Comparison of ENCODE assay signal across 20 mouse cellular contexts in genomic region chr7:105474771-105475315, GRCm38 (mm10). TPM values are rescaled to one million over a fixed set of nuclear protein-coding genes. Genes with fewer than 3 reads are reported as not detected.
DNase-seq lines count a peak whose midpoint lies in the region; ATAC-seq and TF ChIP-seq lines count a peak whose summit lies in the region.
"Had no signal": no experiment of that assay in that cellular context is flagged by ENCODE, and none has a peak within 500 bp of the region (broad histone marks: within the 10 kb centered on the region; RNA-seq: fewer than 3 reads in every experiment).

No protein-coding gene starts in this region.

- H3K4me1 ChIP-seq in heart, embryonic 15.5 days (replicated peaks): peaks cover 6% of the 10 kb centered on the region
- peaks cover 10% of the 10 kb centered on the region for H3K4me1 ChIP-seq in embryonic fibroblast, embryonic 13.5 days (ENCODE audit: control insufficient read depth, insufficient read depth, low read length)
- H3K4me1 ChIP-seq: embryonic facial prominence, embryonic 15.5 days; forebrain, embryonic 15.5 days; hindbrain, embryonic 15.5 days had no signal

- peak overlapping the region; percentile 43; the same call in 1 of the 2 replicates for H3K27ac ChIP-seq in heart, embryonic 15.5 days
- peak overlapping the region; percentile 30; the same call in 1 of the 2 replicates for H3K27ac ChIP-seq in embryonic fibroblast, embryonic 13.5 days (ENCODE audit: insufficient read depth, low read length)
- H3K27ac ChIP-seq: embryonic facial prominence, embryonic 15.5 days; forebrain, embryonic 15.5 days; hindbrain, embryonic 15.5 days had no signal

- 66% methylated on average over 4 of the region's 4 CpGs for WGBS in heart, embryonic 15.5 days

- no peaks in the 10 kb centered on the region for H3K27me3 ChIP-seq in heart, embryonic 15.5 days
- H3K27me3 ChIP-seq: CH12.LX; embryonic facial prominence, embryonic 15.5 days; forebrain, embryonic 15.5 days; heart, embryonic 12.5 days; hindbrain, embryonic 15.5 days had no signal

- H3K36me3 ChIP-seq in heart, embryonic 15.5 days: no peaks in the 10 kb centered on the region
- H3K36me3 ChIP-seq: embryonic facial prominence, embryonic 15.5 days; forebrain, embryonic 15.5 days; heart, embryonic 12.5 days; hindbrain, embryonic 15.5 days had no signal

- DNase-seq in adrenal gland, postnatal 10 days: peak; percentile 15
- DNase-seq in adrenal gland, postnatal 25 days: no peak
- DNase-seq in heart, postnatal 10 days: no peak
- peak; percentile 74 for DNase-seq in 3T3-L1 (ENCODE audit: low read depth, low spot score)
- DNase-seq in right cerebral cortex, postnatal 4 days: no peak
- DNase-seq: adrenal gland, postnatal 14 days; cerebellum, adult 2 months; cerebellum, postnatal 10 days; embryo, embryonic 11 days; gastrocnemius, postnatal 10 days had no signal

- no peak overlapping the region for H3K4me2 ChIP-seq in heart, embryonic 15.5 days
- H3K4me2 ChIP-seq: embryonic facial prominence, embryonic 15.5 days; forebrain, embryonic 15.5 days; heart, embryonic 12.5 days; hindbrain, embryonic 15.5 days had no signal

- ATAC-seq in heart, embryonic 15.5 days (replicated peaks; ENCODE audit: insufficient number of reproducible peaks, insufficient read depth, low FRiP score, low read depth): no peak
- ATAC-seq: forebrain, embryonic 15.5 days; intestine, embryonic 16.5 days had no signal

- H3K4me3 ChIP-seq in heart, embryonic 15.5 days: no peak overlapping the region
- no peak overlapping the region for H3K4me3 ChIP-seq in embryonic fibroblast, embryonic 13.5 days (ENCODE audit: insufficient read depth, low read length)
- H3K4me3 ChIP-seq: embryonic facial prominence, embryonic 15.5 days; forebrain, embryonic 15.5 days; heart, embryonic 12.5 days; hindbrain, embryonic 15.5 days had no signal

- TF ChIP-seq CTCF in embryonic fibroblast, embryonic 13.5 days (IDR thresholded peaks at IDR 0.05; ENCODE audit: borderline replicate concordance, insufficient read depth, low read length): no peak

- intact Hi-C loops in heart, postnatal 10 days (cut with DNase I): loop anchor here (5.0 kb wide), 3 partner anchors 248 to 303 kb away; partner anchors contain the start of genes Ilk and Rrp8

- no peaks in the 10 kb centered on the region for H3K9me3 ChIP-seq in heart, embryonic 15.5 days (replicated peaks)
- H3K9me3 ChIP-seq: embryonic facial prominence, embryonic 15.5 days; forebrain, embryonic 15.5 days; heart, embryonic 12.5 days; hindbrain, embryonic 15.5 days had no signal

- TF ChIP-seq POLR2A in embryonic fibroblast, embryonic 13.5 days (IDR thresholded peaks at IDR 0.05; ENCODE audit: low read depth, low read length): no peak

- no peak overlapping the region for H3K9ac ChIP-seq in heart, embryonic 15.5 days
- H3K9ac ChIP-seq: embryonic facial prominence, embryonic 15.5 days; forebrain, embryonic 15.5 days; heart, embryonic 12.5 days; hindbrain, embryonic 15.5 days had no signal

RNA-seq across cellular contexts. Expression of gene Cavin3, which starts 7.3 kb away (rescaled TPM):
- 10 to 100 TPM; 48.6 to 49.5 TPM for total RNA-seq in adrenal gland, postnatal 10 days (2021)
- total RNA-seq in adrenal gland, postnatal 25 days (2021): 77.1 and 96.1 TPM in 2 replicates
- polyA plus RNA-seq in heart, embryonic 15.5 days (2015; fragmentation: Nextera tagmentation; extraction: Ambion mirVana): 89.3 and 91.4 TPM in 2 replicates
- total RNA-seq in heart, postnatal 10 days (2021): 10 to 100 TPM; 45.4 to 46.2 TPM
- polyA plus RNA-seq in embryonic fibroblast, embryonic 13.5 days (2011; ENCODE audit: insufficient read length, low read depth, missing spikeins): 89.7 and 95.1 TPM in 2 replicates
- total RNA-seq: CH12.LX had no signal

RNA-seq across cellular contexts. Expression of gene Cckbr, which starts 49.3 kb away (rescaled TPM):
- total RNA-seq in adrenal gland, postnatal 10 days (2021): under 1 TPM in 1 of 2 experiments, not detected in 1; 0.12 TPM
- not detected in 2 replicates for total RNA-seq in adrenal gland, postnatal 25 days (2021)
- polyA plus RNA-seq in heart, embryonic 15.5 days (2015; fragmentation: Nextera tagmentation; extraction: Ambion mirVana): 0.05 TPM in 1 of 2 replicates, not detected in the other
- not detected for total RNA-seq in heart, postnatal 10 days (2021)
- not detected in 2 replicates for polyA plus RNA-seq in embryonic fibroblast, embryonic 13.5 days (2011; ENCODE audit: insufficient read length, low read depth, missing spikeins)
- total RNA-seq: adrenal gland, postnatal 14 days; CH12.LX; common myeloid progenitor, adult 5-6 weeks; gastrocnemius, postnatal 10 days; heart, postnatal 36 days had no signal
- polyA plus RNA-seq: heart, embryonic 12.5 days had no signal

Comparison
In these comparisons a context has a peak if more than half of its experiments do, and no peak if none do; other contexts are left out.
1. DNase-seq: peak in adrenal gland, postnatal 10 days (single experiment) and 3T3-L1 (single experiment); none in adrenal gland, postnatal 25 days (single experiment), heart, postnatal 10 days (0 of 2) and right cerebral cortex, postnatal 4 days (single experiment).